Mouse (Mus musculus) E14TG2a.4 (cell line): Measurements from ENCODE around the gene 4930415O20Rik.

Source experiments
- CTCF ChIP-seq: conservative IDR thresholded peaks from 2 replicates; pipeline ENCODE4 v1.5.1; 2014; ENCODE audit warnings: low read length
- NANOG ChIP-seq: IDR thresholded peaks from 2 replicates; pipeline ENCODE4 v1.6.1; 2014; ENCODE audit warnings: borderline replicate concordance, low read length, mixed read lengths
- POU5F1 ChIP-seq: IDR thresholded peaks from 2 replicates; pipeline ENCODE4 v1.6.1; 2014; ENCODE audit warnings: low read length, borderline replicate concordance

DNA sequence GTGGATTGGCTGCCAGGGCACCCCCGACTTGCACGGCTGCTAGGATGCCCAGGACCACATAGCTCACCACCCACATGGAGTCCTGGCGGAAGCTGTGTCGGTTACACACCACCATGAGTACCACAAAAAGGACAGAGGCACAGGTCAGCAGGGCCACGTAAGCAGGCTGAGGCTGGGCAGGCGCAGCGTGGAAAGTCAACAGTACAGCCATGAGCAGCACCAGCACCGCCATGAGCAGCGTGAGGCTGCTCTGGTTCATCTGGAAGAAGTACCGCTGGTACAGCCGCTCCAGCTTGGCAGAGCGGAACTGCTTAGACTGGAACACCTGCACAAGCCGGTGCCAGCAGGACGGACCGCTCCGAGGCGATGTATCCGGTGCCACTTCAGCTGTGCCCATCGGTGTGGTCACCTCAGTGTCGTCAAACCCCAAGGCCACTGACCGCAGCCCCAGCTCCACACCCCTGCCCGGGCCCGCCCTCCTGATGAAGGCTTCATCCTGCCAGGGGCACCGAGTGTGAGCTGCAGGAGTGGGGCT is 33.3 kb downstream of the 4930415O20Rik start:
- TF ChIP-seq CTCF: no peak
- no peak for TF ChIP-seq POU5F1
- no peak for TF ChIP-seq NANOG
